Mouse (Mus musculus) intestine, postnatal 0 days (tissue): Measurements from ENCODE around the gene Bzw1. TPM values are rescaled to one million over a fixed set of nuclear protein-coding genes. Genes with fewer than 3 reads are reported as not detected.
"Not testable (repeated sequence)": the region's sequence is repeated elsewhere in the genome, so short reads cannot be mapped to it uniquely, and the experiment has no call there.

Experiments
- ATAC-seq: fragments of 200-750 bp; cut with Nextera tagmentation; 2 replicates; pipeline ENCODE4 v1.8.0; 2017; ENCODE audit warnings: mild to moderate bottlenecking, moderate TSS enrichment, moderate library complexity
- H3K27ac ChIP-seq: fragments of 300-500 bp; sonication (generic); 2 replicates; pipeline ENCODE4 v1.5.1; 2014; ENCODE audit warnings: mild to moderate bottlenecking, low read depth, low read length, moderate library complexity
- H3K27me3 ChIP-seq: fragments of 300-500 bp; sonication (generic); replicated peaks from 2 replicates; pipeline ENCODE4 v1.6.1; 2014; ENCODE audit warnings: low read length, mixed read lengths; ENCODE audit not compliant: control insufficient read depth, insufficient read depth
- H3K36me3 ChIP-seq: fragments of 300-500 bp; sonication (generic); 2 replicates; pipeline ENCODE4 v1.6.1; 2014; ENCODE audit warnings: mild to moderate bottlenecking, moderate library complexity; ENCODE audit not compliant: control insufficient read depth, insufficient read depth
- H3K4me1 ChIP-seq: fragments of 300-500 bp; sonication (generic); replicated peaks from 2 replicates; pipeline ENCODE4 v1.6.1; 2014; ENCODE audit warnings: antibody characterized with exemption, low read length, mixed read lengths; ENCODE audit not compliant: control insufficient read depth, insufficient read depth
- H3K4me2 ChIP-seq: fragments of 300-500 bp; sonication (generic); replicated peaks from 2 replicates; pipeline ENCODE4 v1.6.1; 2014; ENCODE audit warnings: low read depth, mild to moderate bottlenecking, moderate library complexity
- H3K4me3 ChIP-seq: fragments of 300-500 bp; sonication (generic); 2 replicates; pipeline ENCODE4 v1.5.1; 2014; ENCODE audit warnings: low read depth, low read length
- H3K9ac ChIP-seq: fragments of 300-500 bp; sonication (generic); 2 replicates; pipeline ENCODE4 v1.6.1; 2014; ENCODE audit warnings: mild to moderate bottlenecking, low read depth, low read length
- H3K9me3 ChIP-seq: fragments of 300-500 bp; sonication (generic); 2 replicates; pipeline ENCODE4 v1.6.1; 2016; ENCODE audit warnings: mixed run types; ENCODE audit not compliant: control insufficient read depth
- CTCF ChIP-seq: sonication (generic); IDR thresholded peaks from 2 replicates; pipeline ENCODE4 v1.5.1; 2016; ENCODE audit warnings: low read depth, mild to moderate bottlenecking, control low read depth, antibody characterized with exemption, moderate library complexity
- WGBS: fragments of 180-500 bp; shearing (Covaris S2); extraction: QIAGEN DNeasy Blood & Tissue Kit; methylation state at CpG from one replicate; pipeline ENCODE4 v1.1.7; 2014; 5-methylcytosine and 5-hydroxymethylcytosine counted together
- polyA plus RNA-seq: library from polyadenylated mRNA; unstranded; fragments of >200 nt; fragmentation: Nextera tagmentation; extraction: Ambion mirVana; gene quantifications from 2 replicates; pipeline ENCODE4 v1.2.1, GENCODE M21; 2015

The Bzw1 gene
- polyA plus RNA-seq, 1 experiment from 2014 or later, result 207 TPM

GRCm38 (mm10) chr1:58358958-58359901, 33.5 kb upstream of the Bzw1 start:
- peak; percentile 77 for ATAC-seq
- no peak overlapping the region for H3K4me3 ChIP-seq
- H3K36me3 ChIP-seq, result no peaks in the 10 kb centered on the region
- H3K4me2 ChIP-seq, result no peak overlapping the region
- 56% methylated on average over 19 of the region's 19 CpGs for WGBS
- H3K4me1 ChIP-seq, result no peaks in the 10 kb centered on the region
- H3K9me3 ChIP-seq, result no peaks in the 10 kb centered on the region
- TF ChIP-seq CTCF, result peak; percentile 11; the same call in 1 of the 2 replicates
- peak overlapping the region; percentile 57 for H3K27ac ChIP-seq
- peak overlapping the region; percentile 31; the same call in 1 of the 2 replicates for H3K9ac ChIP-seq
- H3K27me3 ChIP-seq, result no peaks in the 10 kb centered on the region

- H3K27ac ChIP-seq, result no peak overlapping the region
- H3K9me3 ChIP-seq, result no peaks in the 10 kb centered on the region
- 72% methylated on average over 4 of the region's 4 CpGs for WGBS
- no peaks in the 10 kb centered on the region for H3K27me3 ChIP-seq
- H3K36me3 ChIP-seq, result no peaks in the 10 kb centered on the region
- H3K9ac ChIP-seq, result no peak overlapping the region
- ATAC-seq, result no peak
- no peaks in the 10 kb centered on the region for H3K4me1 ChIP-seq
- no peak overlapping the region for H3K4me2 ChIP-seq
- no peak for TF ChIP-seq CTCF
- H3K4me3 ChIP-seq, result no peak overlapping the region
These were observed 30.4 kb upstream of the Bzw1 start for GRCm38 (mm10) chr1:58362296-58362695.

GRCm38 (mm10) chr1:58364551-58364950, 28.1 kb upstream of the Bzw1 start:
- Histone ChIP-seq H3K27me3 (no peaks in the 10 kb centered on the region), H3K4me1 (no peaks in the 10 kb centered on the region), H3K27ac (no peak overlapping the region), H3K4me2 (no peak overlapping the region), H3K36me3 (no peaks in the 10 kb centered on the region), H3K9ac (no peak overlapping the region), H3K4me3 (no peak overlapping the region), H3K9me3 (no peaks in the 10 kb centered on the region)
- no peak for ATAC-seq
- no peak for TF ChIP-seq CTCF
- WGBS, result 89% methylated on average over 12 of the region's 12 CpGs

- H3K27ac ChIP-seq, result no peak overlapping the region
- 97% methylated on average over 3 of the region's 3 CpGs for WGBS
These were observed 26.9 kb upstream of the Bzw1 start for GRCm38 (mm10) chr1:58365829-58366228.

GRCm38 (mm10) chr1:58366737-58367471, 25.8 kb upstream of the Bzw1 start:
- 69% methylated on average over 12 of the region's 12 CpGs for WGBS
- no peaks in the 10 kb centered on the region for H3K4me1 ChIP-seq
- H3K9me3 ChIP-seq, result no peaks in the 10 kb centered on the region
- no peak overlapping the region for H3K4me2 ChIP-seq
- peak; percentile 80 for ATAC-seq
- no peak overlapping the region for H3K27ac ChIP-seq
- H3K4me3 ChIP-seq, result no peak overlapping the region
- TF ChIP-seq CTCF, result no peak
- no peak overlapping the region for H3K9ac ChIP-seq
- no peaks in the 10 kb centered on the region for H3K36me3 ChIP-seq
- no peaks in the 10 kb centered on the region for H3K27me3 ChIP-seq

More at GRCm38 (mm10) chr1:58365829-58366228, 26.9 kb upstream of the Bzw1 start:
- Histone ChIP-seq H3K4me1 (no peaks in the 10 kb centered on the region), H3K27me3 (no peaks in the 10 kb centered on the region), H3K36me3 (no peaks in the 10 kb centered on the region), H3K9me3 (no peaks in the 10 kb centered on the region), H3K4me2 (no peak overlapping the region), H3K9ac (no peak overlapping the region), H3K4me3 (no peak overlapping the region)
- ATAC-seq, result no peak
- TF ChIP-seq CTCF, result no peak

GRCm38 (mm10) chr1:58369716-58370115, 23.0 kb upstream of the Bzw1 start:
- no peak overlapping the region for H3K27ac ChIP-seq
- no peak for TF ChIP-seq CTCF
- no peaks in the 10 kb centered on the region for H3K9me3 ChIP-seq
- H3K9ac ChIP-seq, result no peak overlapping the region
- WGBS, result 65% methylated on average over 2 of the region's 2 CpGs
- no peak for ATAC-seq
- H3K4me2 ChIP-seq, result no peak overlapping the region
- H3K27me3 ChIP-seq, result no peaks in the 10 kb centered on the region
- no peaks in the 10 kb centered on the region for H3K4me1 ChIP-seq
- no peak overlapping the region for H3K4me3 ChIP-seq
- no peaks in the 10 kb centered on the region for H3K36me3 ChIP-seq

- ATAC-seq, H3K9ac ChIP-seq, H3K27me3 ChIP-seq, H3K4me3 ChIP-seq, H3K4me2 ChIP-seq, H3K9me3 ChIP-seq, H3K36me3 ChIP-seq, H3K27ac ChIP-seq, H3K4me1 ChIP-seq: not testable (repeated sequence)
- WGBS, result 83% methylated on average over 2 of the region's 2 CpGs
These were observed 18.4 kb upstream of the Bzw1 start for GRCm38 (mm10) chr1:58374266-58374665.
